Mouse (Mus musculus): Measurements from ENCODE around the gene Dctn3. TPM values are rescaled to one million over a fixed set of nuclear protein-coding genes. Genes with fewer than 3 reads are reported as not detected.
"Not testable (repeated sequence)": the region's sequence is repeated elsewhere in the genome, so short reads cannot be mapped to it uniquely, and the experiment has no call there.

The Dctn3 gene
- polyA plus RNA-seq, 1 experiment, result 155 TPM

DNA sequence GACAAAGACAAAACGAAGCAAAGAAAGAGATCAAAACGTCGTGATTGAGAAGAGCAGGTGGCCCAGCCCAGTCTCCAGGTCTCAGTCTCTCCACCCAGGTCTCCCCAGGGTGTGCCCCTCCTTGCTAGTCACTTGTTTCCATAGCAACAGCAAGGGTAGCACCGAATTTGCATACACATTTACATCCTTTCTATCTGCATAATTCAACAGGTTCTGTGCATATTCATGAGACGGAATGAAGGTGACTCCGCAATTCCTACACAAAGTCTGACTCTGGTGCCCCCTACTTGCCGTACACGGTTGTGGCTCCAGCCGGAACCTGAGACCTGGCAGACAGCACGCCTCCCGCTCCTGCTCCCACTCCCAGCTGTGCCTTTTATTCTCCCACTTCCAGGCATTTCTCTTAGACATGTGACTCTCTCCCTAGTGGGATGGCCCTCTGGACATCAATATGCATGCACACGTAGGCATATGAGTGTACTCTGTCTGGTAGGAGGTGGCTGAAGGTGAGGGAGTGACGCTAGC lies 15.9 kb downstream of the Dctn3 start:
- Histone ChIP-seq H3K36me3 (ENCODE audit: control insufficient read depth, insufficient read depth) (no peaks in the 10 kb centered on the region), H3K79me2 (ENCODE audit: control insufficient read depth, insufficient read depth) (no peaks in the 10 kb centered on the region), H3ac (ENCODE audit: control insufficient read depth, insufficient read length) (no peak overlapping the region), H3K4me3 (no peak overlapping the region), H3K4me2 (ENCODE audit: low read depth) (peak overlapping the region; percentile 52), H3K27me3 (ENCODE audit: control insufficient read depth, insufficient read depth, insufficient read length) (peaks cover 12% of the 10 kb centered on the region)
- TF ChIP-seq TCF3 (IDR thresholded peaks at IDR 0.05; ENCODE audit: insufficient read length, low read depth), result no peak
- TF ChIP-seq SRF (IDR thresholded peaks at IDR 0.05; ENCODE audit: control insufficient read depth, insufficient read length, low read depth), result no peak
- peak in 1 of 3 experiments; percentile 16 for TF ChIP-seq MYOD1 (IDR thresholded peaks at IDR 0.05; ENCODE audit: control insufficient read depth in 1 of 3, insufficient read length in 2 of 3, low read depth in 2 of 3)
- TF ChIP-seq POLR2A (IDR thresholded peaks at IDR 0.05; ENCODE audit: insufficient read length, low read depth), result no peak
- no peak for TF ChIP-seq E2F4 (IDR thresholded peaks at IDR 0.05; ENCODE audit: insufficient read depth)

DNA sequence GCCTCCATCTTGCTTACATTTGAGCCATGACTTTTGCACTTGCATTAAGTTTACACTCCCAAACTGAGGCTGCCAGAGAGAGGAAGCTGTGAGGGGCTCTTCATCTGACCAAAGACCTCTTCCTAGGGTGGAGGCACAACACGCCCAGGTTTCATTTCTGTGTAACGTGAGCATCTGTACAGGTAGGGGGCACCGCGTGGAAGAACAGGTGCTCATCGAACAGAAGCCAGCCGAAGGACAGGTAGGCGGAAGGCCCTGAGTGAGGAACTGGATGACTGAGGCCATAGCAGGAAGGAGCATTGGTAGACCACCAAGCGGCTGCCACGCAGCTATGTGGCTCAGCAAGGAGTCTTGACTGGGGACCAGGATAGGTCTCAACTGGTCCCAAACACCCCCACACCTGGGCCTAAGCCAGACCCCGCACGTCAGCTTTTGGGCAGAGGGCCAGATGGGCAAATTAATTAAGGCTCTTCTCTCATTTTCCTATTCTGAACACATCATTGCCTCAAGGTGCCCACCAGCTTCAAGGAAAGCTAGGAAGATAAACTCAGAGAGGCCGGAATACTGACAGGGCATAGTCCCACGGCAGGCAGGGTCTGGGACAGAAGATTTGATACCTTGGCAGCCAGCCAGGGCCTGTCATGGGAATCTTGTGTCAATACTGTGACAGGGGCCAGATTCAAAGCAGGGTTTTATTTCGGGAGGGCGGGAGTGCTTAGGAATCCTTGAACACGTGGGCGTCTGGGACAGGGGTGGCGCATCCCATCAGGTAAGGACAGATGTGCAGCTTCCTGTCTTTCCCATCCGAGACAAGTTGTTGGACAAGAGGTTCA lies 16.8 kb downstream of the Dctn3 start:
- TF ChIP-seq MYOD1 (IDR thresholded peaks at IDR 0.05; ENCODE audit: control insufficient read depth in 1 of 3, insufficient read length in 2 of 3, low read depth in 2 of 3) (no peak), SRF (IDR thresholded peaks at IDR 0.05; ENCODE audit: control insufficient read depth, insufficient read length, low read depth) (no peak), MAX (IDR thresholded peaks at IDR 0.05; ENCODE audit: low read depth) (no peak), E2F4 (IDR thresholded peaks at IDR 0.05; ENCODE audit: insufficient read depth) (no peak), POLR2A (IDR thresholded peaks at IDR 0.05; ENCODE audit: insufficient read length, low read depth) (no peak), MYOG (IDR thresholded peaks at IDR 0.05; ENCODE audit: control insufficient read depth in 1 of 3, insufficient read depth in 1 of 3, insufficient read length in 2 of 3, low read depth in 2 of 3) (no peak), TCF3 (IDR thresholded peaks at IDR 0.05; ENCODE audit: insufficient read length, low read depth) (no peak), TCF12 (IDR thresholded peaks at IDR 0.05; ENCODE audit: insufficient read depth, poor library complexity, severe bottlenecking) (no peak), USF1 (IDR thresholded peaks at IDR 0.05; ENCODE audit: low read depth) (no peak), POLR2AphosphoS2 (IDR thresholded peaks at IDR 0.05; ENCODE audit: insufficient read length, low read depth) (no peak), REST (IDR thresholded peaks at IDR 0.05; ENCODE audit: insufficient read depth, insufficient read length) (no peak), CEBPB (IDR thresholded peaks at IDR 0.05; ENCODE audit: insufficient read depth, poor library complexity, severe bottlenecking) (no peak)
- H3ac ChIP-seq (ENCODE audit: control insufficient read depth, insufficient read length), result no peak overlapping the region
- no peaks in the 10 kb centered on the region for H3K36me3 ChIP-seq (ENCODE audit: control insufficient read depth, insufficient read depth)
- peak overlapping the region; percentile 52 for H3K4me2 ChIP-seq (ENCODE audit: low read depth)
- no peaks in the 10 kb centered on the region for H3K79me2 ChIP-seq (ENCODE audit: control insufficient read depth, insufficient read depth)
- H3K4me3 ChIP-seq, result no peak overlapping the region
- peaks cover 12% of the 10 kb centered on the region for H3K27me3 ChIP-seq (ENCODE audit: control insufficient read depth, insufficient read depth, insufficient read length)

DNA sequence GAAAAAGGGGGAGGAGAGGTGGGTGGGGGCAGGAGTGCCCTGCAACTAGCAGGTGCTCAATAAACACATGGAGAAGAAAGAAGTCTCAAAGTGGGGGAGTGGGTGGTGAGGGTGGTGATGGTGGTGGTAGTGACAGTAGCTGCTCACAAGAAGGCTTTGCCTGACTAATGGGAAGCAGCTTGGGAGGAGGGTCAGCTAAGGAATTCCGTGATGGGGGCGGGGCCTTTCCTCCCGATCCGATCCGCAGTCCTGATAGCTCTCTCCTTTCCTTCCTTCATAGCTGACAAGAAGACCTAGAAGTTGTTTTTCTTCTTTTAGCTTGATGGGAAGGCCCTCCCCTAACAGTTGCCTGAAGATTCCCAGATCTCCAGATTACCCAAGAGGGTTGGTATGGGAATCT lies 18.3 kb downstream of the Dctn3 start:
- TF ChIP-seq TCF3 (IDR thresholded peaks at IDR 0.05; ENCODE audit: insufficient read length, low read depth) (no peak), CEBPB (IDR thresholded peaks at IDR 0.05; ENCODE audit: insufficient read depth, poor library complexity, severe bottlenecking) (no peak), MYOG (IDR thresholded peaks at IDR 0.05; ENCODE audit: control insufficient read depth in 1 of 3, insufficient read depth in 1 of 3, insufficient read length in 2 of 3, low read depth in 2 of 3) (no peak), POLR2A (IDR thresholded peaks at IDR 0.05; ENCODE audit: insufficient read length, low read depth) (no peak), REST (IDR thresholded peaks at IDR 0.05; ENCODE audit: insufficient read depth, insufficient read length) (no peak), MAX (IDR thresholded peaks at IDR 0.05; ENCODE audit: low read depth) (no peak), POLR2AphosphoS2 (IDR thresholded peaks at IDR 0.05; ENCODE audit: insufficient read length, low read depth) (no peak), USF1 (IDR thresholded peaks at IDR 0.05; ENCODE audit: low read depth) (no peak), E2F4 (IDR thresholded peaks at IDR 0.05; ENCODE audit: insufficient read depth) (no peak), TCF12 (IDR thresholded peaks at IDR 0.05; ENCODE audit: insufficient read depth, poor library complexity, severe bottlenecking) (no peak), MYOD1 (IDR thresholded peaks at IDR 0.05; ENCODE audit: control insufficient read depth in 1 of 3, insufficient read length in 2 of 3, low read depth in 2 of 3) (no peak), SRF (IDR thresholded peaks at IDR 0.05; ENCODE audit: control insufficient read depth, insufficient read length, low read depth) (no peak)
- Histone ChIP-seq H3K4me3 (no peak overlapping the region), H3K27me3 (ENCODE audit: control insufficient read depth, insufficient read depth, insufficient read length) (peaks cover 12% of the 10 kb centered on the region), H3K4me2 (ENCODE audit: low read depth) (no peak overlapping the region), H3K36me3 (ENCODE audit: control insufficient read depth, insufficient read depth) (no peaks in the 10 kb centered on the region), H3K79me2 (ENCODE audit: control insufficient read depth, insufficient read depth) (no peaks in the 10 kb centered on the region), H3ac (ENCODE audit: control insufficient read depth, insufficient read length) (no peak overlapping the region)

DNA sequence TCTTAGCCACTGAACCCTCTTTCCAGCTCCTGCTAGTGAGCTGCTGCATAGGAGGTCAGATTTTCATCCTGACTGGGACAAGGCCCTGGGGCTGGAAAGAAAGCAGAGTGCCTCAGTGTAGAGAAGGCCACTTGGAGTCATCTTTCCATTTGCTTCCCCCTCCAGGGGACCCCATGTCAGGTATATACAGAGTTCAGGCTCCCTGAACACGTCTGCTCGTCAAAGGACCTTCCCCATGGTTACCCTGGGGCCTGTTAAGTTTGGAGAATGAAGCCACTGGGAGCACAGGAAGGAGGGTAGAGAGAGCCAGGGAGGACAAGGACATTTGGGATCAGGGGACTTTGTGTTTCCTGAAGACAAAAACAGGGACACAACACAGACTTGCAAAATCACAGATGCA lies 20.7 kb downstream of the Dctn3 start:
- peaks cover 15% of the 10 kb centered on the region for H3K27me3 ChIP-seq (ENCODE audit: control insufficient read depth, insufficient read depth, insufficient read length)
- not testable (repeated sequence) for H3K4me2 ChIP-seq (ENCODE audit: low read depth); H3K4me3 ChIP-seq; H3K79me2 ChIP-seq (ENCODE audit: control insufficient read depth, insufficient read depth); H3K36me3 ChIP-seq (ENCODE audit: control insufficient read depth, insufficient read depth); H3ac ChIP-seq (ENCODE audit: control insufficient read depth, insufficient read length)

DNA sequence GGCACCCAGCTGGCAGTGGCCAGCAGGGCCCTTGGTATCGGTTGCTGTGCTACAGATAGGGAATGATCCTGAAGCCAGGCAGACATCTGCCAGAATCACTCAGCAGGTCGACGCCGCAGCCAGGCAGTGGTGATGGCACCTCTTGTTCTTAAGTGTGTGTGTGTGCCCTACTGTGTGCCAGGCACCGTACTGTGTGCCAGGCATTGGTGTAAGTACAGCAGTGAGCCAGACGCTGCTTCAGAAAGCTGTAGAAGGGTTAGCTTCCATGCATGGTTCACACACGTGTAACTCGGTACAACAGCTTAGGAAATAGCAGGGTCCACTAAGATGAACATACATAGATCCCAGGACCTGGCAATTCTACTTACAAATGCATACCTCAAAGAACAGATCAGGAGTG lies 22.7 kb downstream of the Dctn3 start:
- not testable (repeated sequence) for H3K4me2 ChIP-seq (ENCODE audit: low read depth); H3K4me3 ChIP-seq; H3ac ChIP-seq (ENCODE audit: control insufficient read depth, insufficient read length); H3K79me2 ChIP-seq (ENCODE audit: control insufficient read depth, insufficient read depth); H3K36me3 ChIP-seq (ENCODE audit: control insufficient read depth, insufficient read depth)
- peaks cover 15% of the 10 kb centered on the region for H3K27me3 ChIP-seq (ENCODE audit: control insufficient read depth, insufficient read depth, insufficient read length)

DNA sequence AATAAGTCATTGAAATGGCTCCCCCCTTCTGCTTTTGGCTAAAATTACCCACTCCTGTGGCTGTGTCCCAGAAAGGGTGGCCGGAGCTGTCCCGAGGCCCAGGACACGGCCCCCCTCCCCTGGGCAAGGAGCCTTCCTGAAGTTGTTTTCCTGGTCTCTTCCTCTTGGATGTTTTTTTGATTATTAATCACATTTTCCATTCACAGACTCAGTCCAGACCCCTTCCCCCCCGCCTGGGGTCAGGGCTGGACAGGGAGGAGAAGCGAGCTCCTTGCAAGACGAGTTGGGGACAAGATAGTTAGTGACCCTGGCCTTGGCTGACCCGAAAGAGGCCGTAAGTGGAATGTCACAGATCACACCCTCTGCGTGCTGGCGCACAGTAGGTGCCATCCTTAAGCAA lies 23.2 kb downstream of the Dctn3 start, which contains the start of gene Il11ra1:
Il11ra1 (plus strand) TSS at position 207 of the 400 bp plus-strand sequence.
- H3K4me2 ChIP-seq (ENCODE audit: low read depth); H3K79me2 ChIP-seq (ENCODE audit: control insufficient read depth, insufficient read depth); H3K36me3 ChIP-seq (ENCODE audit: control insufficient read depth, insufficient read depth); H3K4me3 ChIP-seq; H3ac ChIP-seq (ENCODE audit: control insufficient read depth, insufficient read length): not testable (repeated sequence)
- H3K27me3 ChIP-seq (ENCODE audit: control insufficient read depth, insufficient read depth, insufficient read length), result peaks cover 12% of the 10 kb centered on the region

DNA sequence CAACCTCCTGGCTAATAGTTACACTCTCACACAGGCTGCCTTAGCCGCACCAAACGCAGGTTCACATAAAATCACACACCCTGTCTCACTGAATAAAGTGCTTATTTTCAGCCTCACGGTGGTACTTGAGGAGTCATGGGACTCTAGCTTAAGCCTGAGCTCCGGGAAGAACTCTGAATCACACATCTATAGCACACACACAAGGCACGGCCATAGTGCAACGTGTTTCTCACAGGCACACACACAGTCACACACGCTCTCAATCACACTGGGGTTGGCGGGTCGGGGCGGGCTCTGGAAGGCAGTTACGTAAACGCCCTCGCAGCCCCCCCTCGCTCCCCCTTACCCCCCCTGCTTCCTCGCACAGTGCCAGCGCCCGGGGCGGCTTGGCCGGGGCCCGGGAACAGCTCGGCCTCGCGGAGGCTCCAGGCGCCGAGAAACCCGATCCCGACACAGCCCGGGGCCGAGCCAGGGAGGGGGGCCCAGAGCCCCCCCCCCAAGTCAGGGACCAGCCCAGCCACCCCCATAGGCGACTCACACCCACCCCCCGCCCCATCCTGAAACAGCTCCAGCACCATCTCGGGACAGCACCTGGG lies 24.5 kb downstream of the Dctn3 start:
- not testable (repeated sequence) for H3K79me2 ChIP-seq (ENCODE audit: control insufficient read depth, insufficient read depth); H3K36me3 ChIP-seq (ENCODE audit: control insufficient read depth, insufficient read depth); H3K4me3 ChIP-seq; H3K27me3 ChIP-seq (ENCODE audit: control insufficient read depth, insufficient read depth, insufficient read length); H3K4me2 ChIP-seq (ENCODE audit: low read depth); H3ac ChIP-seq (ENCODE audit: control insufficient read depth, insufficient read length)
